Mouse (Mus musculus) gastrocnemius, postnatal 14 days (tissue): ENCODE results near the gene Gm10134. TPM values are rescaled to one million over a fixed set of nuclear protein-coding genes. Genes with fewer than 3 reads are reported as not detected.
A peak's percentile ranks its signal among the peaks of the same experiment; 100 is the strongest.
"Not testable (repeated sequence)": the region's sequence is repeated elsewhere in the genome, so short reads cannot be mapped to it uniquely, and the experiment has no call there.

Source experiments
- DNase-seq: peaks from one replicate; pipeline ENCODE4 v3.0.0; 2021; ENCODE audit warnings: mixed read lengths
- intact Hi-C: fragments of 180-260 bp; cut with DNase I; formaldehyde crosslinking; loops from one replicate; pipeline ENCODE4 v1.15.1; 2025; ENCODE audit warnings: low total_unique reads
- long read RNA-seq, 2 experiments: library from polyadenylated mRNA; stranded (forward); transcript quantifications; one replicate each; pipeline ENCODE4 v2.0.0; 2021
- total RNA-seq, 2 experiments: library from RNA; stranded (reverse); gene quantifications; 2 replicates each; pipeline ENCODE4 v1.2.3; 2021

Gm10134 gene
- under 1 TPM in 1 of 2 experiments, not detected in 1; 0.90 TPM for total RNA-seq
- long read RNA-seq, experiment 1 = 0 reads
- long read RNA-seq, experiment 2 = 0 reads

GRCm38 (mm10) chr2:28505795-28506194 is at the start of gene Gm10134:
Gene Gm10134, plus strand, starts transcription at chr2:28506095.
- no peak for DNase-seq
- intact Hi-C loops = no loop called here

- intact Hi-C loops = no loop called here
- DNase-seq = no peak
Observed at GRCm38 (mm10) chr2:28456616-28457015, 49.3 kb upstream of the Gm10134 start.

GRCm38 (mm10) chr2:28463919-28464318 is 42.0 kb upstream of the Gm10134 start:
- no peak for DNase-seq
- intact Hi-C loops = no loop called here

GRCm38 (mm10) chr2:28464919-28465318 is 41.0 kb upstream of the Gm10134 start:
- DNase-seq = no peak
- intact Hi-C loops = no loop called here

DNA sequence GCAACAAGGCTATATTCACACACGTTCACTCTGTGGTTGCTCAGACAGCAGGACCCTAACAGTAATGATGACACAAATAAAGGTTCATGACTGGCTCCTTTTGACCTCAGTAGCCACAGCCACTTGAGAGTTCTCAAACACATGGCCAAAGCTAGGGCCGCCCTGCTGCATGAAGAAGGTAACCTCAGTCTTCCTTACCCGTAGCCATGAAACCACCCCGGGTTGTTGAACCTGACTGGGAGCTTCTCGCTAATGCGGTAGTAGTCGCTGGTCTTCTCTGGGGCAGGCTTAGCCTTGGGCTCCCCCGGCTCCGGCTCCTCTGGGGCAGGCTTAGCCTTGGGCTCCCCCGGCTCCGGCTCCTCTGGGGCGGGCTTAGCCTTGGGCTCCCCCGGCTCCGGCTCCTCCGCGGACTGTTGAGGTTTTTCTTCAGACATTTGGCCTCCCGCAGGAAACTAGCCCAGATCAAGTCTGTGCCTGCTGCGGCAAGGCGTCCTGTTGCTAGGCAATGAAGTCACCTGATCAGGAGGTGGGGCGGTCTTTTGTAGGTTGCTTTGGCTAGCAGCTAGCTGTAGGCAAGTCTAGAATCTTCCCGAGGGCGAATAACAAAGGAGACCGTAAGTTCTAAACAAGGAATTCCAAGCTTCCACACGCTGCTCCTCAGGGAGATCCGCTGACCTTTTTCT is 39.9 kb upstream of the Gm10134 start, which contains the start of gene 1700007K13Rik:
TSS of gene 1700007K13Rik (minus strand) at position 497 of the 683 bp plus-strand sequence.
- DNase-seq = peak; percentile 45
- intact Hi-C loops = no loop called here

GRCm38 (mm10) chr2:28467860-28468485 is 37.9 kb upstream of the Gm10134 start, which contains the start of gene Mrps2:
Gene Mrps2, plus strand, starts transcription at chr2:28468066.
- intact Hi-C loops = no loop called here
- peak; percentile 88 for DNase-seq

- intact Hi-C loops = no loop called here
- no peak for DNase-seq
Observed at GRCm38 (mm10) chr2:28468486-28469225, 37.2 kb upstream of the Gm10134 start.

DNA sequence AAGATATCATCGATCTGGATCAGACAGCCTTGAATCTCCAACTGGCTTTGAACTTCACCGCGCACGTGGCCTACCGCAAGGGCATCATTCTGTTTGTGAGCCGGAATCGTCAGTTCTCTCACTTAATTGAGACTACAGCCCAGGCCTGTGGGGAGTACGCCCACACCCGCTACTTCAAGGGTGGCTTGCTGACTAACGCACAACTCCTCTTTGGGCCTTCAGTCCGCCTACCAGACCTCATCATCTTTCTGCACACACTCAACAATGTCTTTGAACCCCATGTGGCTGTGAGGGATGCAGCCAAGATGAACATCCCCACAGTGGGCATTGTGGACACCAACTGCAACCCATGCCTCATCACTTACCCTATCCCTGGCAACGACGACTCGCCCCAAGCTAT is 36.4 kb upstream of the Gm10134 start:
- intact Hi-C loops = no loop called here
- DNase-seq = no peak

DNA sequence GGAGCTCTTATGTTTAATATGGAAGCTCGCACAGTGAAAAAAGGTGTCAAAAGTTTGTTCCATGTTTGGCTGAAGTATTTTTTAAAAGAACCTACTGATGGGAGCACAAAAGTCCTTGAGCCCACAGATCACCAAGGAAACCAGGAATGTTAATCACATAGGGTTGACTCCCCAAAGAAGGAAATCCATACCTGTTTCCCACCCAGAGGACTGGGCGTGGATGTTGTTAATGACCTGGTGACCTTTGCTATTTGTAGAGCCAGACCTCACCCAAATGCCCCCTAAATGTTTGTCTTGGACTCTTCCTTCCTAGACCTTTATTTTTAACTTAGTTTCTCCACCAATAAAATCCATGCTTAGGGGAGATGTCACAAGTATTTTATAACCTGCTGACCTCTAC is 35.3 kb upstream of the Gm10134 start:
- DNase-seq = no peak
- intact Hi-C loops = no loop called here

GRCm38 (mm10) chr2:28472011-28472410 is 33.9 kb upstream of the Gm10134 start:
- intact Hi-C loops, DNase-seq: not testable (repeated sequence)

DNA sequence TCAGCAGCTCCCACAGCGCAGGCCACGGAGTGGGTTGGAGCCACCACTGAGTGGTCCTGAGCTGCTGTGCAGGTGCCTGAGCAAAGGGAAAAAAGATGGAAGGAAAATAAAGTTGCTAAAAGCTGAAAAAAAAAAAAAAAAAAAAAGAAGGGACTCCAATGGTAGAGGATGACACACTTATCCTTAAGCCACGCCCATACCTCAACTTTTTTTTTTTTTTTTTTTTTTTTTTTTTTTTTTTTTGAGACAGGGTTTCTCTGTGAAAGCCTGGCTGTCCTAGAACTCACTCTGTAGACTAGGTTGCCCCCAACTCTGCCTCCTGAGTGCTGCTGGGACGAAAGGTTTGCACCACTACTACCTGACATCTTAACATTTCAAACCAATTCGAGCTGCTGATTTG is 27.9 kb upstream of the Gm10134 start:
- intact Hi-C loops, DNase-seq: not testable (repeated sequence)

DNA sequence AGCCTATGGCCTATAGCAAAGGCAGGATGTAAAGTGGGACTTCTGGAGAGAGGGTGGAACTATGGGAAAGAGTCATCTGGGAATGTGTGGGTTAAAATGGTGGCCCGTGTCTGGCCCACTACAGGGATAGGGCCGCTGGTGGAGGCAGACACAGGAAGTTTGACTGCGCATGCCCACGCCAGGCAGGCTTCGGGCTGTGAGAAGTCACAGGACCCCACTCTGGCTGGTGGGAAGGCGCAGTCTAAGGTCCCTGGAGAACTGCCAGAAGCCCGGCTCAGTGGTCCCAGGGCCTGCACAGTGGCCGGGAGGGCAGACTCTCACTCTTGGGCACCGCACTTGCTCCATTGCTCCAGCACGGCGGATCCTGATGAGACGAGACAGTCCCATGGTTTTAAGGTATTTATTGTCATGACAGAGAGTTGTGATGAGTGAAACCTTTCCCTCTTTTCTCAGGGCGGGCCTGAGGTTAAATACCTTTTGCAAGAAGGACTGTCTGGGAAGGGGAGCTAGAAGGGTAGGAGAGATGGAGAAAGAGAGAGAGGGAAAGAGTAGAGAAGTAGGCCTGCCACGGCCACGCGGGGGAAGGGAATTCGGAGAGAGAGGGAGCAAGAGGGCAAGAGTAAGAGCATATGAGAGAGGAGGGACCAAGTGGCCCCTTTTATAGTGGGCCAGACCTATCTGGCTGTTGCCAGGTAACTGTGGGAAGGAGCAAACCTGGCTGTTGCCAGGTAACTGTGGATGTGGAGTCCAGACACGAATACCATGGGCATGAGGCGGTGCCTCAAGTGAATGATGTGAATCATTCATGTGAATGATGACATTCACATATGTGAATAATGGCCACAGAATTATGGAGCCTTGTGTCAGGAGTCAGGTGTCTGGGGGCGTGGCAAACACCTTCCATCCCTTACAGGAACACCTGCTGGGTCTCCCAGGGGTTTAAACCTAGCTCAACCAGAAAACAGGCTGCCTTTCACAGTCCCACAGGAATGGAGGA is 26.4 kb upstream of the Gm10134 start:
- intact Hi-C loops = no loop called here

DNA sequence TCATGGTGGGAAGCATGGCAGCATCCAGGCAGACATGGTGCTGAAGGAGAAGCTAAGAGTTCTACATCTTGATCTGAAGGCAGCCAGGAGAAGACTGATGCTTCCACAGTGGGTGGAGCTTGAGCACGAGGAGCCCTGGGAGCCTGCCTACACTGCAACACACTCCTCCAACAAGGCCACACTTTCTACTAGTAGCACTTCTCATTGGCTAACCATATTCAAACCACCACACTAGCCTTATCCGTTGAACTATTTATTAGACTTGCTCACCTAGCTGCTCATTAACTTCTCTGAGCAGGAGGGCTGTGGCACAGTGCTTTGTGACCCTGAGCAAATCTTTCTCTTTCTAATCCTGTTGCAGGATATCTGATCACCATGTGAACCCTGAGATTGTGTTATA is 22.0 kb upstream of the Gm10134 start:
- no peak for DNase-seq
- intact Hi-C loops = no loop called here

More for the DNA sequence above, 26.4 kb upstream of the Gm10134 start:
- DNase-seq = no peak

DNA sequence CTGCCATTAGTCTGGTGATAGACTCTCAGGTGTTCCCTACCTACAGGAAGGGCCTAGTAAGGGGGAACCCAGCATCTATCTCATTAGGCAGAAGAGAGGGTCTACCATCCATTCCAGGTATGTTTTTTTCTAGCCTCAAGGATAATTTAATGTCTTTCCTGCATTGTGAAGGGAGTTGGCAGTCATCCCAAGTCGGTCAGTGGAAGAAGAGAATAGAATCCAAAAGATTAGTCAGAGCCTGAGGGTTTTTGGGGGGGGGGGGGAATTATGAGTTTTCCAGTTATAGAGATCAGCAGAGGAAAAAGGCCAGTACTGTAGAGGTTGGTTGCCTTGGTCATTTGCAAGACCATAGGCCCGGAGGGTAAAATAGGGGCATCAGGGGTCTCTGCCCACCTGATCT is 11.4 kb upstream of the Gm10134 start:
- no peak for DNase-seq
- intact Hi-C loops = no loop called here

DNA sequence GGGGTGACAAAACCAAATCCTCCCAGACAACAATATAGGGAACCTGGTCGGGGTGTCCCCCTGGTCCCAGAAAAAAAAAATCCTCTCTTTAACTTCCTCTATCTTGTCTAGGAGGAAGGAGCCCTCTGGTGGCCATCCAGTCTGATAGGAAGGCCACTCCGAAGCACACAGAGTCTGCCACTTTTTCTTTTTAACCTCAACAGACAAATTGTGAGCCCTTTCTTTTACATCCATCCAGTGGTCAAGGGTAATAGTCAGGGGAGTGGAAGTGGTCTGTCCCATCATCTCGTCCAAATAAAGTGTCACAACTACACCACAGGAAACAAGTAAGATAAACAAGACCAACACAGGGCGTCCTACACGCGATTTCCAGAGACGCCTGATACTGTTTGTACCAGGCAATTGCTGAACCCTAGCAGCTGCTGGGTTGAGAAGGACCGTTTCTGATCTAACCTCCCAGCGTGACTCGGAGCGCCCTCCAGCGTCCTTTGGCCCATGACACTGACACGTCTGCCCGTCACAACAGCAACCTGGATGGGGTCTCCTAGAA is 10.6 kb upstream of the Gm10134 start:
- DNase-seq = no peak
- intact Hi-C loops = no loop called here

- intact Hi-C loops = no loop called here
Observed at GRCm38 (mm10) chr2:28495801-28496595, 9.9 kb upstream of the Gm10134 start.

GRCm38 (mm10) chr2:28496671-28497070 is 9.2 kb upstream of the Gm10134 start, which contains the start of gene Gbgt1:
Gene Gbgt1, plus strand, starts transcription at chr2:28496891.
- intact Hi-C loops = no loop called here
- DNase-seq = no peak

More at GRCm38 (mm10) chr2:28495801-28496595, 9.9 kb upstream of the Gm10134 start:
- no peak for DNase-seq

- no peak for DNase-seq
Observed at GRCm38 (mm10) chr2:28497561-28497960, 8.3 kb upstream of the Gm10134 start.

More at GRCm38 (mm10) chr2:28497561-28497960, 8.3 kb upstream of the Gm10134 start:
- intact Hi-C loops = no loop called here
